ENCODE assay signal across 11 mouse cellular contexts in the genomic region with DNA sequence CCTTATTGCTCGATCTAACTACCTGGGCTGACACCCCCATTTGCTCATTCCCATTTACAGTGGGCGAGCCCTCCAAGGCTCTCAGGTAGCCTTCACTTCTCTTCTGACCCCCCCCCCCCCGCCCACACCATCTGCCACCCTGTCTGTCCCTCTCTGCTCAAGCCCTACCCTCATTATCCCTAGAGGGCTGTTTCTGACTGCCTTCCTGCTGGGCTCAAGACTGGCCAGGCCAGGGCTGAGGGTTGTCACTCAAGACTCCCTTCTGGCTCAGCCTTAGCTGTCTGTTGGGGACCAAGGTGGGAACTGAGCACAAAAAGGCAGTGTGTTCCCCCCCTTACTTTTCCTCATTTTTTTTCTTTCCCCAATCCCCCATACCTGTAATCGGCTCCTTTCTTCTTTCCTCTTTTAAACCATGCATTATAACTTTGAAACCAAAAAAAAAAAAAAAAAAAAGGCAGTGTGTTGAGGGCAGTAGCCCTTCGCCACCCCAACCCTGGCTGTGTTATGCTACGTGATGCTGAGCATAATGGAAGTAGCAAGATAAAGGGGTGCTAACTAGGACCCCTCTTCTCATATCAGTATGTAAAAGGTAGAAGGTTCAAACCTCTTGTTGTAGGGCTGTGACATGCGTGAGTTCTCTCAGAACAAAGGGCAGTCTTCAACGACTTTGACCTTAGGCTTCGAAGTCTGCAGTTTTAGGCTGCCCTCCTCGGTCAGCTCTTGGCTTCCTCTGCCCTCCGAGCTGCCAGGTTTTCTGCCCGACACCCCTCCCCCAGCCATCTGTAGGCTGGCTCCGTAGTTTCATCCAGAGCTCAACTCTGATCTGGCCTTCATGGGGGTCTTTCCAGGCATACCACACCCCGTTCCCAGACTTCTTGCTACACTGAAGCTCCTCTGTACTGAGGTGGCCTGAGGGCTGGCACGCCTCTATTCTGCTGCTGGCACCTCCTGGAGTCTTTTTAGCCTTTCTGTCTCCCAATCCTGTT. TPM values are rescaled to one million over a fixed set of nuclear protein-coding genes. Genes with fewer than 3 reads are reported as not detected.
A peak's percentile ranks its signal among the peaks of the same experiment; 100 is the strongest.
DNase-seq lines count a peak whose midpoint lies in the region; ATAC-seq and TF ChIP-seq lines count a peak whose summit lies in the region.
"Had no signal": no experiment of that assay in that cellular context is flagged by ENCODE, and none has a peak within 500 bp of the region (broad histone marks: within the 10 kb centered on the region; RNA-seq: fewer than 3 reads in every experiment).

No protein-coding gene starts in this region.

- no peak for ATAC-seq in hindbrain, embryonic 12.5 days (ENCODE audit: low FRiP score)
- peak; percentile 37; the same call in 1 of the 2 replicates for ATAC-seq in forebrain, postnatal 0 days
- ATAC-seq: Patski had no signal

- peaks cover 40% of the 10 kb centered on the region for H3K36me3 ChIP-seq in hindbrain, embryonic 10.5 days
- peaks cover 34% of the 10 kb centered on the region for H3K36me3 ChIP-seq in hindbrain, embryonic 12.5 days
- H3K36me3 ChIP-seq in forebrain, postnatal 0 days (ENCODE audit: insufficient read depth), result peaks cover 38% of the 10 kb centered on the region

- no peaks in the 10 kb centered on the region for H3K27me3 ChIP-seq in hindbrain, embryonic 10.5 days (ENCODE audit: insufficient read depth, poor library complexity, severe bottlenecking)
- no peaks in the 10 kb centered on the region for H3K27me3 ChIP-seq in hindbrain, embryonic 12.5 days
- H3K27me3 ChIP-seq in forebrain, postnatal 0 days (ENCODE audit: insufficient read depth, low read length), result no peaks in the 10 kb centered on the region
- H3K27me3 ChIP-seq: liver, embryonic 13.5 days; Patski had no signal

- TF ChIP-seq CTCF in forebrain, postnatal 0 days (IDR thresholded peaks at IDR 0.05; ENCODE audit: low read depth), result no peak

- peak overlapping the region; percentile 64 for H3K27ac ChIP-seq in hindbrain, embryonic 10.5 days
- H3K27ac ChIP-seq in hindbrain, embryonic 12.5 days, result no peak overlapping the region
- no peak overlapping the region for H3K27ac ChIP-seq in forebrain, postnatal 0 days (ENCODE audit: low read depth, low read length)
- H3K27ac ChIP-seq: liver, embryonic 13.5 days had no signal

- DNase-seq in adrenal gland, adult 2 months, result peak; percentile 36
- no peak for DNase-seq in adrenal gland, adult 18-20 months (ENCODE audit: low spot score in 2 of 2)
- DNase-seq in hindbrain, embryonic 10.5 days (ENCODE audit: low spot score), result no peak
- peak; percentile 16 for DNase-seq in Muller cell, postnatal 12 days (ENCODE audit: inconsistent ontology term)
- DNase-seq in forebrain, postnatal 0 days, result no peak
- DNase-seq in thymus, postnatal 4 days, result no peak
- DNase-seq in natural killer cell, adult 2 months (ENCODE audit: low spot score in 2 of 2), result no peak
- DNase-seq: layer of hippocampus, postnatal 36 days; liver, embryonic 13.5 days had no signal

- H3K4me2 ChIP-seq in hindbrain, embryonic 12.5 days (replicated peaks), result no peak overlapping the region
- no peak overlapping the region for H3K4me2 ChIP-seq in forebrain, postnatal 0 days (ENCODE audit: low read depth)
- H3K4me2 ChIP-seq: liver, embryonic 13.5 days had no signal

- WGBS in hindbrain, embryonic 10.5 days, result 62% methylated on average over 15 of the region's 15 CpGs
- WGBS in hindbrain, embryonic 12.5 days, result 65% methylated on average over 15 of the region's 15 CpGs
- 53% methylated on average over 15 of the region's 15 CpGs for WGBS in forebrain, postnatal 0 days

- H3K4me3 ChIP-seq in hindbrain, embryonic 10.5 days, result no peak overlapping the region
- no peak overlapping the region for H3K4me3 ChIP-seq in hindbrain, embryonic 12.5 days
- H3K4me3 ChIP-seq in forebrain, postnatal 0 days (ENCODE audit: low read depth, low read length), result no peak overlapping the region
- H3K4me3 ChIP-seq: liver, embryonic 13.5 days had no signal

- no peak overlapping the region for H3K9ac ChIP-seq in hindbrain, embryonic 12.5 days
- H3K9ac ChIP-seq in forebrain, postnatal 0 days, result no peak overlapping the region
- H3K9ac ChIP-seq: liver, embryonic 13.5 days had no signal

- no peaks in the 10 kb centered on the region for H3K9me3 ChIP-seq in hindbrain, embryonic 10.5 days
- H3K9me3 ChIP-seq in hindbrain, embryonic 12.5 days (replicated peaks), result no peaks in the 10 kb centered on the region
- no peaks in the 10 kb centered on the region for H3K9me3 ChIP-seq in forebrain, postnatal 0 days (ENCODE audit: low read length)
- H3K9me3 ChIP-seq: liver, embryonic 13.5 days had no signal

- peaks cover 47% of the 10 kb centered on the region for H3K4me1 ChIP-seq in hindbrain, embryonic 10.5 days (replicated peaks)
- H3K4me1 ChIP-seq in hindbrain, embryonic 12.5 days, result peaks cover 31% of the 10 kb centered on the region
- 0 out of 2 replicates have a peak, but pooled peaks cover 5% of the 10 kb centered on the region for H3K4me1 ChIP-seq in forebrain, postnatal 0 days (ENCODE audit: insufficient read depth)

RNA-seq across cellular contexts. Expression of gene Gramd4, which starts 59.9 kb away (rescaled TPM):
- total RNA-seq in adrenal gland, adult 2 months (2021), result 10 to 100 TPM; 13.8 to 19.5 TPM
- polyA plus RNA-seq in adrenal gland, adult 2 months (2012; rRNA removed), result 10.5 and 11.3 TPM in 2 replicates
- total RNA-seq in adrenal gland, adult 18-20 months (2021), result 10 to 100 TPM; 12.7 to 14.6 TPM
- polyA plus RNA-seq in hindbrain, embryonic 10.5 days (2016; fragmentation: Nextera tagmentation; extraction: Ambion mirVana), result 16.6 and 18.0 TPM in 2 replicates
- 32.5 and 35.2 TPM in 2 replicates for polyA plus RNA-seq in hindbrain, embryonic 12.5 days (2016; fragmentation: Nextera tagmentation; extraction: Ambion mirVana)
- 54.5 and 57.0 TPM in 2 replicates for total RNA-seq in forebrain, postnatal 0 days (2014; rRNA removed)
- polyA plus RNA-seq in forebrain, postnatal 0 days (2015; fragmentation: Nextera tagmentation; extraction: Ambion mirVana), result 24.8 and 28.8 TPM in 2 replicates

Comparison
In these comparisons a context has a peak if more than half of its experiments do, and no peak if none do; other contexts are left out.
1. DNase-seq: peak in adrenal gland, adult 2 months (single experiment) and Muller cell, postnatal 12 days (single experiment); none in adrenal gland, adult 18-20 months (0 of 2), hindbrain, embryonic 10.5 days (single experiment), forebrain, postnatal 0 days (single experiment), thymus, postnatal 4 days (single experiment) and natural killer cell, adult 2 months (0 of 2).